Mouse (Mus musculus): ENCODE measurements around the gene C1qtnf9.

Gene C1qtnf9

GRCm38 (mm10) chr14:60751581-60751980 is 16.4 kb upstream of the C1qtnf9 start:
- DNase-seq, result no peak

- no peak for DNase-seq
Observed at GRCm38 (mm10) chr14:60752892-60753800, 14.8 kb upstream of the C1qtnf9 start.

GRCm38 (mm10) chr14:60753801-60754126 is 14.2 kb upstream of the C1qtnf9 start:
- DNase-seq, result no peak

GRCm38 (mm10) chr14:60754656-60755055 is 13.3 kb upstream of the C1qtnf9 start:
- no peak for DNase-seq

- peak; percentile 69 to 77 for DNase-seq
Observed at GRCm38 (mm10) chr14:60756271-60756670, 11.7 kb upstream of the C1qtnf9 start.

- DNase-seq, result no peak
Observed at GRCm38 (mm10) chr14:60757265-60757664, 10.7 kb upstream of the C1qtnf9 start.

GRCm38 (mm10) chr14:60757722-60758121 is 10.2 kb upstream of the C1qtnf9 start:
- no peak for DNase-seq

- no peak for DNase-seq
Observed at GRCm38 (mm10) chr14:60759097-60759496, 8.8 kb upstream of the C1qtnf9 start.

GRCm38 (mm10) chr14:60761801-60762200 is 6.1 kb upstream of the C1qtnf9 start:
- DNase-seq, result no peak

GRCm38 (mm10) chr14:60762754-60763153 is 5.2 kb upstream of the C1qtnf9 start:
- DNase-seq, result no peak

- no peak for DNase-seq
Observed at GRCm38 (mm10) chr14:60763746-60764145, 4.2 kb upstream of the C1qtnf9 start.

- no peak for DNase-seq
Observed at GRCm38 (mm10) chr14:60764526-60764925, 3.4 kb upstream of the C1qtnf9 start.

- DNase-seq, result no peak
Observed at GRCm38 (mm10) chr14:60765025-60765424, 2.9 kb upstream of the C1qtnf9 start.

GRCm38 (mm10) chr14:60769340-60769739 is 1.4 kb downstream of the C1qtnf9 start:
- DNase-seq, result no peak

GRCm38 (mm10) chr14:60770594-60770993 is 2.7 kb downstream of the C1qtnf9 start:
- no peak for DNase-seq

- DNase-seq, result peak; percentile 80 to 86
Observed at GRCm38 (mm10) chr14:60771057-60771456, 3.1 kb downstream of the C1qtnf9 start.

- DNase-seq, result no peak
Observed at GRCm38 (mm10) chr14:60773476-60773875, 5.5 kb downstream of the C1qtnf9 start.

GRCm38 (mm10) chr14:60776521-60776920 is 8.6 kb downstream of the C1qtnf9 start:
- DNase-seq, result no peak

- DNase-seq, result no peak
Observed at GRCm38 (mm10) chr14:60777485-60777919, 9.6 kb downstream of the C1qtnf9 start.

GRCm38 (mm10) chr14:60779198-60779597 is 11.3 kb downstream of the C1qtnf9 start:
- DNase-seq, result no peak

- no peak for DNase-seq
Observed at GRCm38 (mm10) chr14:60782121-60782656, 14.3 kb downstream of the C1qtnf9 start.

- DNase-seq, result no peak
Observed at GRCm38 (mm10) chr14:60783196-60783595, 15.3 kb downstream of the C1qtnf9 start.

GRCm38 (mm10) chr14:60784427-60785315 is 16.7 kb downstream of the C1qtnf9 start, which contains the start of gene Mipep:
Gene Mipep (plus strand): TSS chr14:60784573.
- peak; percentile 88 to 91 for DNase-seq
